Mouse (Mus musculus): ENCODE data around the gene Lysmd1.

Lysmd1 gene

DNA sequence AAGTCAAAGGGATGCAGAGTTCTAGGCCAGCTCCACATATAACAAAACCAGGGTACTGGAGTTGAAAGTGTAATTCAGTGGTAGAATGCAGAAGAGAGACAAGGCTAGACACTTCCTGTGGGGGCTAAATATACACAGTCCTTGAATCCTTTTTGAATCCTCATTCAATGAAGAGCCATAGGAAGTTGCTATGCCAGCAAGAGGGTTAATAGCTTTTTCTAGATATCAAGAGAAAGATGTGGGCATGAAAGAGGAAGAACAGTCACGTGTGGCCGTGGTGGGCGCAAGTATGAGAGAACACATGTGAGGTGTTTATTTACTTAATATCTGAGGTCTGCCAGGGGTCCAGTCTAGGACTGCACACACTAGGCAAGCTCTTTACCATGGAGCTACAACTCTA lies 2.4 kb downstream of the Lysmd1 start:
- DNase-seq (ENCODE audit: low read depth, low spot score): no peak

DNA sequence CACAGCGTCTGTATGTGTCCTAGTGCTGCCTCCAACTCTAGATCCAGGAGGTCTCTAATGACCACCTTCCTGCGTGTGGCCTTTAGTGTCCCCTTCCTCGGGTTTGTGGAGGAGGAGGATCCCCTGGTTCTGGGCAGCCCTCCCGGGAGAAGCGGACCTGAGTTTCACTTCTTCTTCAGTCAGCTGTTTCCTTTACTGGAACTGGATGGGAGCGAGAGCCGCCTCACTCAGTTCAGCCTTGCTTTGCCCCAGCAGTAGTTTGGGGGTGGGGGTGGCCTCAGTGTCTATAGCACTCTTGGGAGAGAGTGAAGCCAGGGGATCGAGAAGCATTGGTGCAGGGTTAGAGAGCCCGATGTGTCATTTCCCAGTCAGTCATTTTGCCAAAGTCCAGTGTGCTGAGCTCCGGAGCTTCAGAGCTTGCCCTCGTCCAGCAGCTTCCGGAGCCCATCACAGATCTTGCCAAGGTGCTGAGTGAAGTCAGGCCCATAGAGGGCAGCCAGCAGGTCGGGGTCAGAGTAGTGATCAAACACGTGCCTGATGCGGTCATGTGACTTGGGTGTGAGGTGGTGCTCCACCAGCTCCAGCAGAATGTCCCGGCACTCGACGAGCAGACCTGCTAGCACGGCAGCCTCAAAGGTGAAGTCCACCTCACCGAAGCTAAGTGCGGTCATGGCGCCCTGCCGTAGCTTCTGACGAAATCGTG lies 5.8 kb downstream of the Lysmd1 start:
- no peak for DNase-seq (ENCODE audit: low read depth, low spot score)

DNA sequence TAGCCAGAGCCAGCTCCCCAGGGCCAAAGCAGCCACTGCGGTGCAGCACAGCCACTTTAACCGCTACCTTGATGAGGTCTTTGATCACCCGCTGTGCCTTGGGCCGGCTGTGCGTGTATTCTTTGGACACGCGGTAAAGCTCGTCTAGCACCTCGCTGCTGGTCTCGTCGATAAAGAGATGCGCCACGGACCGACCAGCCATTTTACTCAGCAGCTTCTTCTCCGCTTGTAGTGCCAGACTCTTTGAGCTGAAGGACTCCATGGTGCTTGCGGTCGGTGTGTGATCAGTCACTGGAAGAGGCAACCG lies 6.4 kb downstream of the Lysmd1 start:
- no peak for DNase-seq (ENCODE audit: low read depth, low spot score)

DNA sequence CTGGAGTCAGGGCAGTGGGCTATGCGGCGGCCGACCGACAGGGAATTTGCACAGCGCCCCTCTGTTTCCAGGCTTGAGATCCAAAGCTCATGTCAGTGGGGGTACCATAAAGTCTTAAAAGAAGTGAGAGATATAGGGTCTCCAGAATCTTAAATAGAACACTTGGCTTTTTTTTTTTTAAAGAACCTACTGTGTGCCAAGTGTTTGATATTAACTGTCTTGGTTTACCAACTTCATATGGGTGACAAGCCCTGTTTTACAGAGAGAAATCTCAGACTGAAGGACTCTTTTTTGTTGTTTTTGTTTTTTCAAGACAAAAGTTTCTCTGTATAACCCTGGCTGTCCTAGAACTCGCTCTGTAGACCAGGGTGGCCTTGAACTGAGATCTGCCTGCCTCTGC lies 6.9 kb downstream of the Lysmd1 start:
- DNase-seq (ENCODE audit: low read depth, low spot score): no peak

DNA sequence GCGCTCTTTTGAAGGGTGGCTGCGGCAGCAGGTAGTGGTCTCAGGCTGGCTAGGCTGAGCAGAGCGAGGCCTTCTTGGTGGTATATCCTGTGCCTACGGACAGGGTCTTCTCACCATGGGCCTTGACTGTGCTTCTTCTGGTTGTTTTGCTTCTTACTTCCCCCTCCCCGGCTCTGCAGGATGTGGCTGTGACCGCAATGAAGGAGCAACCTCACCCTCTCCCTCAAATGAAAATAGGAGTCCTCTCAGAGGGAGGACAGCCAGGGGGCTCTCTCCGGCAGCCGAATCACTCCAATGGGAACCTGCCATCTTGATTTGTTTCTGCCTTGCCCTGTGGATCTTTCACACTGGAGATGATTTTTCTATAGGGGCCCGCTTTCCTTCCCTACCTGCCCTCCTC lies 7.6 kb downstream of the Lysmd1 start:
- DNase-seq (ENCODE audit: low read depth, low spot score): no peak

DNA sequence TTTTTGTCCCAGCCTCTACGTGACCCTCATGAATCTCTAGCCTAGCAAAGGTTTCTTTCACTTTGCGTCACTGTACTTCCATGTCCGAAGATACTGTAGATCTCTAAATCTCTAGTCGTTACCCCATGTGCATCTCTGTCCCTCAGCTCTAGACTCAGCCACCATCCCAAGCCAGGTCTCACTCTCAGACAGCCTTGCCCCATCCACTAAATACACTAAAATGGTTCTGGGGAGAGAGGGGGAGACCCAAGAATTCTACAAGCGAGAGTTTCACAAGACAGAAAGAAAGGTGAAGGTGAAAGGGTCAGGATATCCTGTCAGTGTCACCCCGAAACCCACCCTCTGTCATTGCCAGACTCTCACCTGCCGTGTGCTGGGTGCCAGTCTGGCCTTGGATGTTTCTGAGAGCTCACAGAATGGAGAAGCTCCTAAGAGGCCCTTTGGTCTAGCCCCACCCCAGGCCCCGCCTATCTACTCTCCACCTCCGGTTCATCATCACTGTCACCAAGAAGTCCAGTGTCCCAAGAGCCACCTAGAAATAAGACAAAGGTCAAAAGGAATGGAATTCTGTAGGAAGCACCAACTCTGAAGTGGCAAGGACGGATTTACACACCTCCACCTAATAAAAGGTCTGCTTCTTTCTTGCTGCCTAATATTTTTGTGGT lies 8.2 kb downstream of the Lysmd1 start, which contains the start of gene Tnfaip8l2:
Gene Tnfaip8l2, minus strand, starts transcription at position 409 of the 665 bp plus-strand sequence.
- DNase-seq (ENCODE audit: low read depth, low spot score): no peak

DNA sequence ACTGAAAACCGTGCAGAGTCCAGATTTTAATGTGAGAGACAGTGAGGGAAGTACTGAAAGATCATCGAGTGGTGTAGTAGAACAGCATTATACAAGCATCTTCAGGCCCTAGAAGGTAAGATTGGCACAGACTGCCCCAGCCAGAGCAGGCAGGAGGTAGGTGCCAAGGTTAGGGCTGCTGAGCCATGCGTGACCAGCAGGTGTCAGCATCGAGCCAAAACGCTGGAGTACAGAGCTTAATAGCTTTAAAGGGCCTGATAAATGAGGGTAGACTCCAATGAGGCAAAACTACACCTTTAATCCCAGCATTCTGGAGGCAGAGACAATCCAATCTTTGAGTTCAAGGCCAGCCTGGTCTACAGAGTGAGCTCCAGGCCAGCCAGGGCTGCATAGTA lies 8.7 kb downstream of the Lysmd1 start:
- no peak for DNase-seq (ENCODE audit: low read depth, low spot score)

DNA sequence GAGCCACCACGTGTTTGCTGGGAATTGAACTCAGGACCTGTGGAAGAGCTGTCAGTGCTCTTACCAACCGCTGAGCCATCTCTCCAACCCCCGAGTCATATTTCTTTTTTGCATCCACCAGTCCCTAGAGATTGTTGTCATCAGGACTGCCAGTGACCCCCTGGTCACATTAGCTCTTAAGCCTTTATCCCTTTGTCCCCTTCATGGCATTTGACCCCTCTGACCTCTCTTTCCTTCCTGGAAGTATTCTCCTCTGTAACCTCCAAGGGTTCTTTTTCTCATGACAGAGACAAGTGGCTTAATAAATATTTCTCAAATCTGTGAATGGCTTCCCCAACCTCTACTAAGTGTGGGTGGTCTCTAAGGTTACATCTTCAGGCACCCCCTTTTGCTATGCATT lies 14.0 kb downstream of the Lysmd1 start:
- DNase-seq (ENCODE audit: low read depth, low spot score): no peak

DNA sequence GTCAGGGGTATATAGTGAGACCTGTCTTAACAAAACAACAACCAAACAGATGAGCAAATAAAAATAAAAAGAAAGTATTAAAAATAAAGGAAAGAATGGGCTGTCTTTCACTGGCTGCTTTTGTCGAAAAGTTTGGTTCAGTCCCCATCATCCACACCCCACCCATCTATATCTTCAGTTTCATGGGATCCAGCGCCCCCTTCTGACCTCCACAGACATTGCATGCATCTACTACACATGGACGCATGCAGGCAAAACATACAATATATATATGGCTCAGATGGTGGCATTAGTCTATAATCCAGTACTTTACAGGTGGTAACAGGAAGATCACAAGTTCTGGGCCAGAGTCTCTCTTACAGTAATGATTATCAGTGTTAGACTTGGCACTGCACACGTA lies 20.0 kb downstream of the Lysmd1 start:
- DNase-seq (ENCODE audit: low read depth, low spot score): no peak

DNA sequence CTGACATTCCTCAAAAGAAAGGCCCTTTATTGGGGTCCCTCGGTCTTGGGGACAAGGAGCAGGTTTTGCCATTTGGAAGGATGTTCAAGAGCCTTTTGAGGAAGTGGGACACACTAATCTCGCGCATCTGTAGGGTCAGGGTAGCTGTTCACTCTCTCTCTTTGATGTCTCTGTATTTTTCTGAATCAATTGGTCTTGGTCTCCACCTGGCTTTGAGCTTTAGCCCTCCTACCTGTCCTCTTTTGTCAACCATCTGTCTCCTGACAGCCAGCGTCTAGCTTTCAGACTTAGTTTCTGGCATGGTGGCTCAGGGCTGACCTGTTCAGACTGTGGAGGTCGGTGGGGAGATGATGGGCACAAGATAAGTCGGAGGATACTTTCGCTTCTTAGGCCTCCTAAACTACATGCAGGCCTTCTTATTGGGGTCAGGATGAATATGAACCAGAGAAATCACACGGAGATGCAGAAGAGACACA lies 25.7 kb downstream of the Lysmd1 start:
- DNase-seq (ENCODE audit: low read depth, low spot score): no peak

DNA sequence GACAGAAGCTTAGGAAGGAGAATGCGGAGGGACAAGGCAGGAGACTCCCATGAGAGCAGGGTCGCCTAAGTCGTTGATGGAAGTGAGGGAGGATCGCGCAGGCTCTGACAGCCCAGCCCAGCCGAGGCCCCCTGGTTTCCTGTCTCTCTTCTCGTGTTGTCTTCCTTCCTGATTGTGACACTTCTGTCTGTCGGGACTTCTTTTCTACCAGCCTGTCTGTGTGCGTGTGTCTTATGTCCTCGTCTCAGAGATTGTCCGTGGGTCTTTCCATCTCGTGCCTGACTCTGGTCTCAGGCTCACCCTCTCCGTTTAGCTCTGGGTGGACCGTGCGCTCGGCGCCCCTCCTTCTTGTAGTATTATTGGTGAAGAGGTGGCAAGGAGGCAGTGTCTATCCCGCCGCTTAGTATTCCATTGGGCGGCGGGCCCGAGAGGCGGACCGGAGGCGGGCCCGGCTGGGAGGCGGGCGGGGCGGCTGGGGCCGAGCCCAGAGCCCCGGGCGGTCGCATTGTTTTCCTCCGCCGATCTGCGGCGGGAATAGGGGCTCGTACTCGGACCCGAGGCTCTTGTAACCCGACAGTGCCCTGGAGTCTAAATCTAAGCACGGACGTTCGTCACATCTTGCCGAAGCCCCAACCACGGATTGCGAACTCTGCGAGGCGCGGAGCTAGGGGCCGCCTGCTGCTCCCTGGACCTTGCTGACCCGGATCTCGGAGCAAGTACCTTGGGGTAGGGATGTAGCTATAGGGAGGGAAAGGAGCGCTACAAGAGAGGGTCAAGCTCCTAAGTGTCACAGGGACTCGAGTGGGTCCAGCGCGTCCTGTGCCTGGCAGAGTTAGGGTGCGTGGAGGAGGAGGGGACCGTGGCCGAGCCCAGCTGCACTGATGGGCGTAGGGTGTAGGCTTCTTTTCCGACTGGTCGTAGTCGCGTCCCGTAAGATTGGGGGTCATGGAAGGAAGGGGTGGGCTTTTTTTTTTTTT lies 26.4 kb downstream of the Lysmd1 start, which contains the start of gene Sema6c:
Gene Sema6c, plus strand, starts transcription at position 471 of the 977 bp plus-strand sequence.
- peak; percentile 83 for DNase-seq (ENCODE audit: low read depth, low spot score)

DNA sequence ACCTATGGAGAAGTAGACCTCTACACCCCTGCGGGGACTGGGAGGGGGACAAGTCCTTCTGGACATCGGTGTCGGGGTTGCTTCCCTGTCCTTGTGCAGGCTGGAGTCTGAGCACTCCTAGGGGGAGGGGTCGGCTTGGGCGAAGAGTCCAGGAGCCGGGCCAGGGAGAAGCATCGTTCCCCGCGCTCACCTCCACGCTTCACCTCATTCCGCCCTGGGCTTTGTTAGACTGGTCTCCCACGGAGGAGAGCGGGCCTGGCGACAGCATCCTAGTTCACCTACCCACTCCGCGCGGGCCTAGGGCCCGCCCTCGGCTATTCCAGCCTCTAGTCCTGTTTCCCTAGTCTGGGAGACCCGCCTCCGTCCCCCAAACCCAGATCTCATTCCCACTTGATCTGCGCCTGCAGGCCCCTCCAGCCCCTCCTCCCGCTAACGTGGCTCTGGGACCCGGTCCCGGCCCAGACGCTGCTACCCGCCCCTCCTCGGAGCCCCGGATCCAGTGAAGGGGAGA lies 27.2 kb downstream of the Lysmd1 start:
- no peak for DNase-seq (ENCODE audit: low read depth, low spot score)

DNA sequence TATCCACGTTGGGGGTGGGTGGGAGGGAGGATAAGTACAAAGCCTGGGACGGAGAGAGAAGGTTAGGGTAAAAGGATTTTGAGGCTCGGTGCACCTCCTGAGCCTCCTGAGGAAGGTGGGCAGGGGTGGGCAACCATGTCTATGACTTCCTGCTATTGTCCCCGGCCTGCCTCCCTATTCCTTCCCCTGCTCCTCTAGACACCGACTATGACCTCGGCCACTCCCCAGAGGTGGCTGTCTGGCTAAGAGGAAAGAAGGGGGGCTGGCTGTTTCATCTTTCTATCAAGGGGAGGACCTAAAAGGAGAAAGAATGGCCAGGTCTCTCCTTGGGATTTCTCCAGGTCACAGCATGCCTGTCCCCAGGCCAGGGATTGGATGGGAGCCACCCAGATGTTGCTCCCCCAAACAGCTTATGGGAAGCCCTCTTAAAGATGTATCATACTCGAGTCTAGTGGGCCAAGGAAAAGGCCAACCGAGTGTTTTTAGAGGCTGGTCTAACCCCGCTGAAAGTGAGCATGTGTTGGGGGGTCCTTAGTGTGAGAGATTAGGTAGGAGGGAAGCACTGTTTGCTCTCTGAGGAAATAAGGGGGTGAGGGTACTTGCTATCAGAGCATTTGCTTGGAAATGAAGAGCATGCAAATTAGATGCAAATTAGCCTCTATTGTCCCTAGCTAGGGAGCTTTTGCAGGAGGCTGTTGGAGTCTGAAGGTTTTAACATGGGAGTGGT lies 27.9 kb downstream of the Lysmd1 start:
- no peak for DNase-seq (ENCODE audit: low read depth, low spot score)

DNA sequence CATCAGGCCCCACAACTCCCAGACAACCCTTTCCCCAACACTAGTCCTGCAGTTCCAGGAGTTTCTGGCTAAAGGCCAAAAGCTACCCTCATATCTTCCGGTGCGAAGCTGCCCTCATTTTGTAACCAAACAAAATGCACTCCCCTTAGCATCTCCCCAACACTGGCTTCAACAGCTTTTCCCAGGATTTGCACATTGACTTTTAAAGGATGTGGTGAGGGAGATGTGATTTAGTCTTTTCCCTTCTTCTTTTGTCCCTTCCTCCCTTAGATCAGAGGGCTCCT lies 28.4 kb downstream of the Lysmd1 start:
- no peak for DNase-seq (ENCODE audit: low read depth, low spot score)

DNA sequence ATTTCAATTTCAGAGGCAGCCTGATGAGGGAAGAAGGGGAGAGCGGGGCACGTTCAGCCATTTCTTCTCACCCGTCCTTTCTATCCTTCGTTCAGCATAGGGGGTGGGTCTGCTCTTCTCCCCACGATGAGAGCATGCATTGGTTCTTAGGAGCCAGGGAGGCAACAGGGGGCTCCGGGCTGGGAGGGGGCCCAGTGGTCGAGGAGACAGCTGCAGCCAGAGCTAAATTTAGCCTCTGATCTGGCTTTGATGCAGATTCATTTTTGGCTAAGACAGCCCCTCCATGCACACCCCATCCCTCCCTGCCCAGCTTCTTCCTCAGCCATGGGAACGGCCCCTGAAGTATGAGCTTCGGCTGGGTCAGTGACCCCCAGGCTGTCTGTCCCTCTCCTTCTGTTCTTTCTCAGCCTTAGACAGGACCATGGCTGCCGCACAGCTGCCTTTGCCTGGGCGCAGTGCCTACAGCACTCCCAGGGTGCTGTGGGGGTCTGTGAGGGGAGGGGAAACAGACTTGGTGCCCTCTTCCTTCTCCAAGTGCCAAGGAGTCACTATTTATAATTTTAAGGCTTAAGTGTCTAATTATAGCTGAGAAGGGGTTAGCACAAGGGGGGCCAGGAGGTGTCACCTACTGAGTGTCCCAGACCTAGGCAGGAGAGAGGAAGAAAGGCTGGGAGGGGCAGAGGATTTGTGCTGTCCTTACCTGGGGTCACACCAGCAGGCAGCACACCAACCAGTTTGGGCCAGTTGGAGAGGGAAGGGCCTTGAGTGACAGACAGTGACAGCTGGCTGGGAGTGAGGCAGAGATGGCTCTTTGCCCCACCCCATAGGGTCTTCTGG lies 29.7 kb downstream of the Lysmd1 start:
- no peak for DNase-seq (ENCODE audit: low read depth, low spot score)

DNA sequence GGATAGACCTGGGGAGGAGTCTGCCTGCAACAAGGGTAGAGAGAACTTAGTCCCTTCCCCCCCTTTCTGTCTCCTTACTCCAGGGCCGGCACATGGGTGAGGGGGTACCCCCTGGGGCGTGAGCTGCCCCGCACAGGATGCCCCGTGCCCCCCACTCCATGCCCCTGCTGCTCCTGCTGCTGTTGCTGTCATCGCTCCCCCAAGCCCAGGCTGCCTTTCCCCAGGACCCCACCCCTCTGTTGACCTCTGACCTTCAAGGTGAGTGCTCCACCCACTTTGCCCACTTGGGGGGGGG lies 30.3 kb downstream of the Lysmd1 start:
- no peak for DNase-seq (ENCODE audit: low read depth, low spot score)

DNA sequence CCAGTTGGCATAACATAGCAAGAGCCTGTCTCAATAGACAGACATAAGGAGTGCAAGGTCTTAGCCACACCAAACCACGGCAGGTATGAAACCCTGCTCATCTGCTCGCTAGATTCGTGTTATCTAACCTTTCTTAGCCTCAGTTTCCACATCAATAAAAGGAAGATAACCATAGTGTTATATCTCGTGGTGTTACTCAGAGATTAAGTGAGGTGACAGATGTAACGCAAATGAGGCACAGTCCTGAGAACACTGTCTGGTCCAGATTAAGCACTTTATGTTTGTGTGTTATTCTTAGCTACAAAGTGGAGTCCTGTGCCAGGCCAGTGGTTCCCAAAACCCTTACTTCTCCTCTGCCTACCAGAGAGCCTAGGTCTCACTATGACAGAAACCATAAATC lies 31.0 kb downstream of the Lysmd1 start:
- DNase-seq (ENCODE audit: low read depth, low spot score): no peak

DNA sequence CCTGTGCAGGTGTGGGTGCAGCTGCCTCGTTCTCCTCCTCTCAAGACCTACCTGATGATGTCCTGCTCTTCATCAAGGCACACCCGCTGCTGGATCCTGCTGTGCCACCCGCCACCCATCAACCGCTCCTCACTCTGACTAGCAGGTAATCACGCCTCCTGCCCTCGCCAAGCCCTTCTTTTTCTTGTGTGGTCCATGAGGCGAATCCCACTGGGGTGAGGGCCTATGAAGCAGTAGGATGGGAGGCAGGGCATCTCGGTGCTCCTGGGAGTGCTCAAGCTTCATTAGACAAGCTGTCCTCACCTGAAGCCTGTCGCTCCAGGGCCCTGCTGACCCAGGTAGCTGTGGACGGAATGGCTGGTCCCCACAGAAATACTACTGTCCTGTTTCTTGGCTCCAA lies 36.1 kb downstream of the Lysmd1 start:
- DNase-seq (ENCODE audit: low read depth, low spot score): no peak

DNA sequence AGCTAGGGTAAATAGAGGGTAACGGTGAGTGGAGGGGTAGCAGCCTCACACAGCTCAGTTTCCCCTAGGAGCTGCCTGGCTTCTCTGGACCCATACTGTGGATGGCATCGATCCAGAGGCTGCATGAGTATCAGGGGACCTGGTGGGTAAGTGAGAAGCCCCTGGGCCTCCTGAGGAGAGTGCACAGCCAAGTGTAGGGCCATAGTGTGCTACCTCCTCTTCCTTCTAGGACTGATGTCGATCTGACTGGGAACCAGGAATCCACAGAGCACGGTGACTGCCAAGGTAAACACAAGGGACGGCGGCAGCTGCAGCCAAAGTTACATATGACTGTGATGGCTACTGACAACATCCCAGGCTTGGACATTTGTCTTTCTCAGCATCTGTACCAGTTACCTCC lies 37.2 kb downstream of the Lysmd1 start:
- no peak for DNase-seq (ENCODE audit: low read depth, low spot score)

DNA sequence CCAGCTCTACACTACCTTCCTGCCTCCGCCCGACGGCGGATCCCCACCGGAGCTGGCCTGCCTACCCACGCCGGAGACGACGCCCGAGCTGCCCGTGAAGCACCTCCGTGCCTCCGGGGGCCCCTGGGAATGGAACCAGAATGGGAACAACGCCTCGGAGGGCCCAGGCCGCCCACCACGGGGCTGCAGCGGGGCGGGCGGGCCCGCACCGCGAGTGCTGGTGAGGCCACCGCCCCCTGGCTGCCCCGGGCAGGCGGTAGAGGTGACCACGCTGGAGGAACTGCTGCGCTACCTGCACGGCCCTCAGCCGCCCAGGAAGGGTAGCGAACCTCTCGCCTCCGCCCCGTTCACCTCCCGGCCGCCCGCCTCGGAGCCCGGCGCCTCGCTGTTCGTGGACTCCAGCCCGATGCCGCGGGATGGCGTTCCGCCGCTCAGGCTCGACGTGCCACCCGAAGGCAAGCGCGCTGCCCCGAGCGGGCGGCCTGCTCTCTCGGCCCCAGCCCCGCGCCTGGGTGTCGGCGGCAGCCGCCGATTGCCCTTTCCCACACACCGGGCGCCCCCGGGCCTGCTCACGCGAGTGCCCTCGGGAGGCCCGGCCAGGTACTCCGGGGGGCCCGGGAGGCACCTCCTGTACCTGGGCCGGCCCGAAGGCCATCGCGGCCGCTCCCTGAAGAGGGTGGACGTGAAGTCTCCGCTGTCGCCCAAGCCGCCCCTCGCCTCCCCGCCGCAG lies 38.8 kb downstream of the Lysmd1 start:
- no peak for DNase-seq (ENCODE audit: low read depth, low spot score)

All from telencephalon, adult 2 months (tissue).